Mouse (Mus musculus): Measurements from ENCODE around the gene Ptprf. TPM values are rescaled to one million over a fixed set of nuclear protein-coding genes. Genes with fewer than 3 reads are reported as not detected.

Ptprf gene
- 53.3 and 68.1 TPM in 2 replicates for polyA plus RNA-seq (2014; fragmentation: Nextera tagmentation; extraction: Ambion mirVana)

GRCm38 (mm10) chr4:118291231-118291630 lies at the start of gene Ptprf:
Gene Ptprf (minus strand): TSS chr4:118291405.
- Histone ChIP-seq H3K4me3 (ENCODE audit: low read length) (peak within 1 kb of the TSS; percentile 87), H3K9me3 (ENCODE audit: control insufficient read depth, low read length) (no peaks in the 10 kb centered on the region), H3K4me2 (replicated peaks; ENCODE audit: low read depth, low read length) (peak within 1 kb of the TSS; percentile 64), H3K9ac (ENCODE audit: low read depth, low read length) (peak within 1 kb of the TSS; percentile 98), H3K36me3 (ENCODE audit: control insufficient read depth, insufficient read depth, low read length) (no peaks in the 10 kb centered on the region; the same call in 1 of the 2 replicates), H3K27me3 (ENCODE audit: control insufficient read depth, insufficient read depth, low read length) (no peaks in the 10 kb centered on the region), H3K4me1 (ENCODE audit: control insufficient read depth, insufficient read depth, low read length) (peaks cover 26% of the 10 kb centered on the region), H3K27ac (ENCODE audit: low read depth, low read length) (peak within 1 kb of the TSS; percentile 96)
- peak; percentile 62 for ATAC-seq (ENCODE audit: low FRiP score, low TSS enrichment)
- 3% methylated on average over 23 of the region's 50 CpGs for WGBS

GRCm38 (mm10) chr4:118336658-118337057 lies 45.5 kb upstream of the Ptprf start:
- H3K36me3 ChIP-seq (ENCODE audit: control insufficient read depth, insufficient read depth, low read length) = no peaks in the 10 kb centered on the region
- no peaks in the 10 kb centered on the region for H3K9me3 ChIP-seq (ENCODE audit: control insufficient read depth, low read length)
- ATAC-seq (ENCODE audit: low FRiP score, low TSS enrichment) = no peak
- H3K9ac ChIP-seq (ENCODE audit: low read depth, low read length) = no peak overlapping the region
- H3K27ac ChIP-seq (ENCODE audit: low read depth, low read length) = no peak overlapping the region
- no peak overlapping the region for H3K4me3 ChIP-seq (ENCODE audit: low read length)
- no peaks in the 10 kb centered on the region for H3K27me3 ChIP-seq (ENCODE audit: control insufficient read depth, insufficient read depth, low read length)
- 17% methylated on average over 7 of the region's 7 CpGs for WGBS
- no peak overlapping the region for H3K4me2 ChIP-seq (replicated peaks; ENCODE audit: low read depth, low read length)
- H3K4me1 ChIP-seq (ENCODE audit: control insufficient read depth, insufficient read depth, low read length) = no peaks in the 10 kb centered on the region

- no peak for ATAC-seq (ENCODE audit: low FRiP score, low TSS enrichment)
- Histone ChIP-seq H3K36me3 (ENCODE audit: control insufficient read depth, insufficient read depth, low read length) (no peaks in the 10 kb centered on the region), H3K4me1 (ENCODE audit: control insufficient read depth, insufficient read depth, low read length) (no peaks in the 10 kb centered on the region), H3K4me3 (ENCODE audit: low read length) (no peak overlapping the region), H3K4me2 (replicated peaks; ENCODE audit: low read depth, low read length) (no peak overlapping the region), H3K9me3 (ENCODE audit: control insufficient read depth, low read length) (no peaks in the 10 kb centered on the region), H3K9ac (ENCODE audit: low read depth, low read length) (no peak overlapping the region), H3K27ac (ENCODE audit: low read depth, low read length) (no peak overlapping the region), H3K27me3 (ENCODE audit: control insufficient read depth, insufficient read depth, low read length) (no peaks in the 10 kb centered on the region)
- WGBS = 75% methylated on average over 4 of the region's 4 CpGs
Observed at GRCm38 (mm10) chr4:118335991-118336390, 44.8 kb upstream of the Ptprf start.

GRCm38 (mm10) chr4:118331777-118332176 lies 40.6 kb upstream of the Ptprf start:
- Histone ChIP-seq H3K4me1 (ENCODE audit: control insufficient read depth, insufficient read depth, low read length) (no peaks in the 10 kb centered on the region), H3K9ac (ENCODE audit: low read depth, low read length) (no peak overlapping the region), H3K4me3 (ENCODE audit: low read length) (no peak overlapping the region), H3K9me3 (ENCODE audit: control insufficient read depth, low read length) (no peaks in the 10 kb centered on the region), H3K27ac (ENCODE audit: low read depth, low read length) (no peak overlapping the region), H3K27me3 (ENCODE audit: control insufficient read depth, insufficient read depth, low read length) (no peaks in the 10 kb centered on the region), H3K4me2 (replicated peaks; ENCODE audit: low read depth, low read length) (no peak overlapping the region), H3K36me3 (ENCODE audit: control insufficient read depth, insufficient read depth, low read length) (no peaks in the 10 kb centered on the region)
- 51% methylated on average over 4 of the region's 4 CpGs for WGBS
- no peak for ATAC-seq (ENCODE audit: low FRiP score, low TSS enrichment)

- WGBS = 24% methylated on average over 7 of the region's 7 CpGs
- Histone ChIP-seq H3K36me3 (ENCODE audit: control insufficient read depth, insufficient read depth, low read length) (no peaks in the 10 kb centered on the region), H3K4me1 (ENCODE audit: control insufficient read depth, insufficient read depth, low read length) (no peaks in the 10 kb centered on the region), H3K27ac (ENCODE audit: low read depth, low read length) (no peak overlapping the region; the same call in 1 of the 2 replicates), H3K9me3 (ENCODE audit: control insufficient read depth, low read length) (no peaks in the 10 kb centered on the region), H3K4me2 (replicated peaks; ENCODE audit: low read depth, low read length) (no peak overlapping the region), H3K27me3 (ENCODE audit: control insufficient read depth, insufficient read depth, low read length) (no peaks in the 10 kb centered on the region), H3K9ac (ENCODE audit: low read depth, low read length) (no peak overlapping the region), H3K4me3 (ENCODE audit: low read length) (no peak overlapping the region)
- ATAC-seq (ENCODE audit: low FRiP score, low TSS enrichment) = peak; percentile 81
Observed at GRCm38 (mm10) chr4:118326476-118326875, 35.3 kb upstream of the Ptprf start.

- Histone ChIP-seq H3K4me1 (ENCODE audit: control insufficient read depth, insufficient read depth, low read length) (no peaks in the 10 kb centered on the region), H3K27me3 (ENCODE audit: control insufficient read depth, insufficient read depth, low read length) (no peaks in the 10 kb centered on the region), H3K4me3 (ENCODE audit: low read length) (no peak overlapping the region), H3K9ac (ENCODE audit: low read depth, low read length) (no peak overlapping the region), H3K4me2 (replicated peaks; ENCODE audit: low read depth, low read length) (no peak overlapping the region), H3K9me3 (ENCODE audit: control insufficient read depth, low read length) (no peaks in the 10 kb centered on the region), H3K36me3 (ENCODE audit: control insufficient read depth, insufficient read depth, low read length) (no peaks in the 10 kb centered on the region), H3K27ac (ENCODE audit: low read depth, low read length) (no peak overlapping the region)
- 64% methylated on average over 2 of the region's 2 CpGs for WGBS
- no peak for ATAC-seq (ENCODE audit: low FRiP score, low TSS enrichment)
Observed at GRCm38 (mm10) chr4:118320636-118321035, 29.4 kb upstream of the Ptprf start.

- no peak for ATAC-seq (ENCODE audit: low FRiP score, low TSS enrichment)
- H3K27ac ChIP-seq (ENCODE audit: low read depth, low read length) = no peak overlapping the region
Observed at GRCm38 (mm10) chr4:118319706-118320344, 28.6 kb upstream of the Ptprf start.

GRCm38 (mm10) chr4:118316662-118317061 lies 25.5 kb upstream of the Ptprf start:
- 83% methylated on average over 4 of the region's 4 CpGs for WGBS
- H3K4me3 ChIP-seq (ENCODE audit: low read length) = no peak overlapping the region
- no peaks in the 10 kb centered on the region for H3K9me3 ChIP-seq (ENCODE audit: control insufficient read depth, low read length)
- H3K4me1 ChIP-seq (ENCODE audit: control insufficient read depth, insufficient read depth, low read length) = no peaks in the 10 kb centered on the region
- ATAC-seq (ENCODE audit: low FRiP score, low TSS enrichment) = no peak
- no peaks in the 10 kb centered on the region for H3K36me3 ChIP-seq (ENCODE audit: control insufficient read depth, insufficient read depth, low read length)
- no peak overlapping the region for H3K4me2 ChIP-seq (replicated peaks; ENCODE audit: low read depth, low read length)
- no peak overlapping the region for H3K9ac ChIP-seq (ENCODE audit: low read depth, low read length)
- no peaks in the 10 kb centered on the region for H3K27me3 ChIP-seq (ENCODE audit: control insufficient read depth, insufficient read depth, low read length)
- H3K27ac ChIP-seq (ENCODE audit: low read depth, low read length) = no peak overlapping the region

More at GRCm38 (mm10) chr4:118319706-118320344, 28.6 kb upstream of the Ptprf start:
- H3K4me3 ChIP-seq (ENCODE audit: low read length) = no peak overlapping the region
- 29% methylated on average over 8 of the region's 8 CpGs for WGBS
- H3K9me3 ChIP-seq (ENCODE audit: control insufficient read depth, low read length) = no peaks in the 10 kb centered on the region
- peak overlapping the region; percentile 13 for H3K4me2 ChIP-seq (replicated peaks; ENCODE audit: low read depth, low read length)
- H3K36me3 ChIP-seq (ENCODE audit: control insufficient read depth, insufficient read depth, low read length) = no peaks in the 10 kb centered on the region
- H3K4me1 ChIP-seq (ENCODE audit: control insufficient read depth, insufficient read depth, low read length) = no peaks in the 10 kb centered on the region
- H3K9ac ChIP-seq (ENCODE audit: low read depth, low read length) = 0 out of 2 replicates have a peak overlapping the region, but pooled peaks have one; percentile 19
- H3K27me3 ChIP-seq (ENCODE audit: control insufficient read depth, insufficient read depth, low read length) = no peaks in the 10 kb centered on the region

GRCm38 (mm10) chr4:118315286-118315685 lies 24.1 kb upstream of the Ptprf start:
- Histone ChIP-seq H3K9ac (ENCODE audit: low read depth, low read length) (no peak overlapping the region), H3K27me3 (ENCODE audit: control insufficient read depth, insufficient read depth, low read length) (no peaks in the 10 kb centered on the region), H3K4me1 (ENCODE audit: control insufficient read depth, insufficient read depth, low read length) (no peaks in the 10 kb centered on the region), H3K4me3 (ENCODE audit: low read length) (no peak overlapping the region), H3K4me2 (replicated peaks; ENCODE audit: low read depth, low read length) (no peak overlapping the region), H3K9me3 (ENCODE audit: control insufficient read depth, low read length) (no peaks in the 10 kb centered on the region), H3K36me3 (ENCODE audit: control insufficient read depth, insufficient read depth, low read length) (no peaks in the 10 kb centered on the region), H3K27ac (ENCODE audit: low read depth, low read length) (no peak overlapping the region)
- 23% methylated on average over 8 of the region's 8 CpGs for WGBS
- ATAC-seq (ENCODE audit: low FRiP score, low TSS enrichment) = no peak
